Mouse (Mus musculus): ENCODE measurements at regions not wholly inside any gene's neighbourhood (a gene's known extent, or its start where the extent isn't known, plus 50 kb on each side); places are given as distances from the start of the nearest gene placed in this dataset.

GRCm38 (mm10) chr13:97669366-97669765 is 91.1 kb downstream of the Gm10260 start:
- Histone ChIP-seq H3K4me1 (replicated peaks; ENCODE audit: control insufficient read depth in 2 of 2, insufficient read depth in 2 of 2, low read length in 1 of 2) (no peaks in the 10 kb centered on the region), H3K27me3 (ENCODE audit: control insufficient read depth, insufficient read depth, low read length) (no peaks in the 10 kb centered on the region)
- no peak for DNase-seq (ENCODE audit: low read depth in 3 of 3, low spot score in 3 of 3)

GRCm38 (mm10) chr13:97668910-97669309 is 91.5 kb downstream of the Gm10260 start:
- no peaks in the 10 kb centered on the region for H3K9me3 ChIP-seq (ENCODE audit: control insufficient read depth, low read length)
- no peak for DNase-seq (ENCODE audit: low read depth in 3 of 3, low spot score in 3 of 3)
- no peaks in the 10 kb centered on the region for H3K4me1 ChIP-seq (replicated peaks; ENCODE audit: control insufficient read depth in 2 of 2, insufficient read depth in 2 of 2, low read length in 1 of 2)
- H3K27ac ChIP-seq: no peak overlapping the region
- no peaks in the 10 kb centered on the region for H3K27me3 ChIP-seq (ENCODE audit: control insufficient read depth, insufficient read depth, low read length)
- no peak overlapping the region for H3K4me2 ChIP-seq (ENCODE audit: low read depth)
- H3K36me3 ChIP-seq (replicated peaks; ENCODE audit: control insufficient read depth, insufficient read depth, low read depth): no peaks in the 10 kb centered on the region
- TF ChIP-seq EP300 (IDR thresholded peaks at IDR 0.05; ENCODE audit: low read depth): no peak
- TF ChIP-seq CTCF (IDR thresholded peaks at IDR 0.05; ENCODE audit: low read depth): no peak
- 58% methylated on average over 5 of the region's 5 CpGs for WGBS (ENCODE audit: insufficient replicate concordance)
- no peak overlapping the region for H3K9ac ChIP-seq (replicated peaks)
- H3K4me3 ChIP-seq (ENCODE audit: insufficient read depth in 1 of 2, low read depth in 2 of 2, low read length in 2 of 2): no peak overlapping the region
- ATAC-seq (ENCODE audit: insufficient read depth): no peak

More at GRCm38 (mm10) chr13:97669366-97669765, 91.1 kb downstream of the Gm10260 start:
- H3K9me3 ChIP-seq (ENCODE audit: control insufficient read depth, low read length): no peaks in the 10 kb centered on the region
- H3K36me3 ChIP-seq (replicated peaks; ENCODE audit: control insufficient read depth, insufficient read depth, low read depth): no peaks in the 10 kb centered on the region
- H3K27ac ChIP-seq: no peak overlapping the region
- no peak for ATAC-seq (ENCODE audit: insufficient read depth)
- TF ChIP-seq CTCF (IDR thresholded peaks at IDR 0.05; ENCODE audit: low read depth): no peak
- TF ChIP-seq EP300 (IDR thresholded peaks at IDR 0.05; ENCODE audit: low read depth): no peak
- H3K4me2 ChIP-seq (ENCODE audit: low read depth): no peak overlapping the region
- 71% methylated on average over 8 of the region's 8 CpGs for WGBS (ENCODE audit: insufficient replicate concordance)
- H3K4me3 ChIP-seq (ENCODE audit: insufficient read depth in 1 of 2, low read depth in 2 of 2, low read length in 2 of 2): no peak overlapping the region
- no peak overlapping the region for H3K9ac ChIP-seq (replicated peaks)

- no peak for DNase-seq (ENCODE audit: low read depth in 3 of 3, low spot score in 3 of 3)
- Histone ChIP-seq H3K4me2 (ENCODE audit: low read depth) (no peak overlapping the region), H3K27ac (no peak overlapping the region), H3K4me3 (ENCODE audit: insufficient read depth in 1 of 2, low read depth in 2 of 2, low read length in 2 of 2) (no peak overlapping the region), H3K9me3 (ENCODE audit: control insufficient read depth, low read length) (no peaks in the 10 kb centered on the region), H3K9ac (replicated peaks) (no peak overlapping the region), H3K4me1 (replicated peaks; ENCODE audit: control insufficient read depth in 2 of 2, insufficient read depth in 2 of 2, low read length in 1 of 2) (no peaks in the 10 kb centered on the region), H3K36me3 (replicated peaks; ENCODE audit: control insufficient read depth, insufficient read depth, low read depth) (no peaks in the 10 kb centered on the region), H3K27me3 (ENCODE audit: control insufficient read depth, insufficient read depth, low read length) (no peaks in the 10 kb centered on the region)
- no peak for ATAC-seq (ENCODE audit: insufficient read depth)
- WGBS (ENCODE audit: insufficient replicate concordance): 74% methylated on average over 7 of the region's 7 CpGs
- no peak for TF ChIP-seq EP300 (IDR thresholded peaks at IDR 0.05; ENCODE audit: low read depth)
- TF ChIP-seq CTCF (IDR thresholded peaks at IDR 0.05; ENCODE audit: low read depth): no peak
These were observed 93.1 kb downstream of the Gm10260 start for GRCm38 (mm10) chr13:97667313-97667712.

GRCm38 (mm10) chr13:97666761-97667160 is 93.7 kb downstream of the Gm10260 start:
- Histone ChIP-seq H3K36me3 (replicated peaks; ENCODE audit: control insufficient read depth, insufficient read depth, low read depth) (no peaks in the 10 kb centered on the region), H3K27ac (no peak overlapping the region), H3K9ac (replicated peaks) (no peak overlapping the region), H3K4me1 (replicated peaks; ENCODE audit: control insufficient read depth in 2 of 2, insufficient read depth in 2 of 2, low read length in 1 of 2) (no peaks in the 10 kb centered on the region), H3K4me3 (ENCODE audit: insufficient read depth in 1 of 2, low read depth in 2 of 2, low read length in 2 of 2) (no peak overlapping the region), H3K9me3 (ENCODE audit: control insufficient read depth, low read length) (no peaks in the 10 kb centered on the region), H3K27me3 (ENCODE audit: control insufficient read depth, insufficient read depth, low read length) (no peaks in the 10 kb centered on the region), H3K4me2 (ENCODE audit: low read depth) (no peak overlapping the region)
- 71% methylated on average over 4 of the region's 4 CpGs for WGBS (ENCODE audit: insufficient replicate concordance)
- TF ChIP-seq EP300 (IDR thresholded peaks at IDR 0.05; ENCODE audit: low read depth): no peak
- TF ChIP-seq CTCF (IDR thresholded peaks at IDR 0.05; ENCODE audit: low read depth): no peak
- ATAC-seq (ENCODE audit: insufficient read depth) (no peak), DNase-seq (ENCODE audit: low read depth in 3 of 3, low spot score in 3 of 3) (no peak)

GRCm38 (mm10) chr13:97665226-97665625 is 95.2 kb downstream of the Gm10260 start:
- no peak overlapping the region for H3K4me2 ChIP-seq (ENCODE audit: low read depth)
- ATAC-seq (ENCODE audit: insufficient read depth) (no peak), DNase-seq (ENCODE audit: low read depth in 3 of 3, low spot score in 3 of 3) (no peak)
- H3K9ac ChIP-seq (replicated peaks): no peak overlapping the region
- H3K9me3 ChIP-seq (ENCODE audit: control insufficient read depth, low read length): no peaks in the 10 kb centered on the region
- H3K27ac ChIP-seq: no peak overlapping the region
- 46% methylated on average over 1 of the region's 1 CpGs for WGBS (ENCODE audit: insufficient replicate concordance)
- no peaks in the 10 kb centered on the region for H3K36me3 ChIP-seq (replicated peaks; ENCODE audit: control insufficient read depth, insufficient read depth, low read depth)
- TF ChIP-seq EP300 (IDR thresholded peaks at IDR 0.05; ENCODE audit: low read depth) (no peak), CTCF (IDR thresholded peaks at IDR 0.05; ENCODE audit: low read depth) (no peak)
- H3K27me3 ChIP-seq (ENCODE audit: control insufficient read depth, insufficient read depth, low read length): no peaks in the 10 kb centered on the region
- H3K4me1 ChIP-seq (replicated peaks; ENCODE audit: control insufficient read depth in 2 of 2, insufficient read depth in 2 of 2, low read length in 1 of 2): no peaks in the 10 kb centered on the region
- no peak overlapping the region for H3K4me3 ChIP-seq (ENCODE audit: insufficient read depth in 1 of 2, low read depth in 2 of 2, low read length in 2 of 2)

All from liver, embryonic 14.5 days (tissue).